Mouse (Mus musculus): Measurements from ENCODE around the gene Wfdc1. TPM values are rescaled to one million over a fixed set of nuclear protein-coding genes. Genes with fewer than 3 reads are reported as not detected.

Wfdc1 gene
- polyA plus RNA-seq, 1 experiment from 2014 or later: 4.2 TPM

GRCm38 (mm10) chr8:119694696-119695095, 28.5 kb downstream of the Wfdc1 start:
- H3K4me2 ChIP-seq (ENCODE audit: low read length): no peak overlapping the region
- no peak overlapping the region for H3K4me3 ChIP-seq (replicated peaks; ENCODE audit: low read length)
- H3K36me3 ChIP-seq (ENCODE audit: control insufficient read depth, insufficient read depth): no peaks in the 10 kb centered on the region
- WGBS: 87% methylated on average over 7 of the region's 7 CpGs
- no peaks in the 10 kb centered on the region for H3K4me1 ChIP-seq (replicated peaks; ENCODE audit: control insufficient read depth, insufficient read depth, low read length)
- H3K27me3 ChIP-seq (replicated peaks; ENCODE audit: control insufficient read depth, insufficient read depth, low read length): peaks cover 11% of the 10 kb centered on the region
- H3K9ac ChIP-seq (replicated peaks; ENCODE audit: low read depth, low read length): no peak overlapping the region
- H3K9me3 ChIP-seq (ENCODE audit: control insufficient read depth, low read length): no peaks in the 10 kb centered on the region
- no peak overlapping the region for H3K27ac ChIP-seq (ENCODE audit: low read length)
- ATAC-seq: no peak

GRCm38 (mm10) chr8:119697163-119697562, 31.0 kb downstream of the Wfdc1 start:
- ATAC-seq: no peak
- no peak overlapping the region for H3K4me3 ChIP-seq (replicated peaks; ENCODE audit: low read length)
- H3K4me2 ChIP-seq (ENCODE audit: low read length): no peak overlapping the region
- H3K27me3 ChIP-seq (replicated peaks; ENCODE audit: control insufficient read depth, insufficient read depth, low read length): peaks cover 33% of the 10 kb centered on the region
- H3K9me3 ChIP-seq (ENCODE audit: control insufficient read depth, low read length): no peaks in the 10 kb centered on the region
- no peaks in the 10 kb centered on the region for H3K36me3 ChIP-seq (ENCODE audit: control insufficient read depth, insufficient read depth)
- no peak overlapping the region for H3K27ac ChIP-seq (ENCODE audit: low read length)
- WGBS: 89% methylated on average over 2 of the region's 2 CpGs
- no peak overlapping the region for H3K9ac ChIP-seq (replicated peaks; ENCODE audit: low read depth, low read length)
- no peaks in the 10 kb centered on the region for H3K4me1 ChIP-seq (replicated peaks; ENCODE audit: control insufficient read depth, insufficient read depth, low read length)

GRCm38 (mm10) chr8:119698960-119699359, 32.8 kb downstream of the Wfdc1 start:
- H3K9ac ChIP-seq (replicated peaks; ENCODE audit: low read depth, low read length): no peak overlapping the region
- H3K4me1 ChIP-seq (replicated peaks; ENCODE audit: control insufficient read depth, insufficient read depth, low read length): no peaks in the 10 kb centered on the region
- H3K27me3 ChIP-seq (replicated peaks; ENCODE audit: control insufficient read depth, insufficient read depth, low read length): peaks cover 33% of the 10 kb centered on the region
- no peak overlapping the region for H3K4me2 ChIP-seq (ENCODE audit: low read length)
- no peaks in the 10 kb centered on the region for H3K9me3 ChIP-seq (ENCODE audit: control insufficient read depth, low read length)
- no peak overlapping the region for H3K27ac ChIP-seq (ENCODE audit: low read length)
- H3K36me3 ChIP-seq (ENCODE audit: control insufficient read depth, insufficient read depth): no peaks in the 10 kb centered on the region
- no peak for ATAC-seq
- 2% methylated on average over 12 of the region's 12 CpGs for WGBS
- H3K4me3 ChIP-seq (replicated peaks; ENCODE audit: low read length): no peak overlapping the region

- Histone ChIP-seq H3K4me2 (ENCODE audit: low read length) (no peak within 1 kb of the TSS), H3K36me3 (ENCODE audit: control insufficient read depth, insufficient read depth) (no peaks in the 10 kb centered on the region), H3K9me3 (ENCODE audit: control insufficient read depth, low read length) (no peaks in the 10 kb centered on the region), H3K27ac (ENCODE audit: low read length) (no peak within 1 kb of the TSS), H3K27me3 (replicated peaks; ENCODE audit: control insufficient read depth, insufficient read depth, low read length) (peaks cover 33% of the 10 kb centered on the region), H3K4me1 (replicated peaks; ENCODE audit: control insufficient read depth, insufficient read depth, low read length) (no peaks in the 10 kb centered on the region), H3K4me3 (replicated peaks; ENCODE audit: low read length) (no peak within 1 kb of the TSS), H3K9ac (replicated peaks; ENCODE audit: low read depth, low read length) (no peak within 1 kb of the TSS)
- no peak for ATAC-seq
- WGBS: 3% methylated on average over 26 of the region's 26 CpGs
Measured at GRCm38 (mm10) chr8:119699549-119700134, 33.5 kb downstream of the Wfdc1 start, which contains the start of gene Atp2c2. Gene Atp2c2 (plus strand): TSS chr8:119700009.

GRCm38 (mm10) chr8:119702965-119703364, 36.8 kb downstream of the Wfdc1 start:
- H3K36me3 ChIP-seq (ENCODE audit: control insufficient read depth, insufficient read depth): no peaks in the 10 kb centered on the region
- H3K9me3 ChIP-seq (ENCODE audit: control insufficient read depth, low read length): no peaks in the 10 kb centered on the region
- 53% methylated on average over 7 of the region's 7 CpGs for WGBS
- H3K9ac ChIP-seq (replicated peaks; ENCODE audit: low read depth, low read length): no peak overlapping the region
- no peak overlapping the region for H3K4me2 ChIP-seq (ENCODE audit: low read length)
- ATAC-seq: no peak
- no peak overlapping the region for H3K27ac ChIP-seq (ENCODE audit: low read length)
- H3K4me1 ChIP-seq (replicated peaks; ENCODE audit: control insufficient read depth, insufficient read depth, low read length): no peaks in the 10 kb centered on the region
- H3K4me3 ChIP-seq (replicated peaks; ENCODE audit: low read length): no peak overlapping the region
- peaks cover 33% of the 10 kb centered on the region for H3K27me3 ChIP-seq (replicated peaks; ENCODE audit: control insufficient read depth, insufficient read depth, low read length)

GRCm38 (mm10) chr8:119707146-119707545, 41.0 kb downstream of the Wfdc1 start:
- H3K36me3 ChIP-seq (ENCODE audit: control insufficient read depth, insufficient read depth): no peaks in the 10 kb centered on the region
- 90% methylated on average over 9 of the region's 9 CpGs for WGBS
- no peaks in the 10 kb centered on the region for H3K4me1 ChIP-seq (replicated peaks; ENCODE audit: control insufficient read depth, insufficient read depth, low read length)
- no peak overlapping the region for H3K4me2 ChIP-seq (ENCODE audit: low read length)
- no peaks in the 10 kb centered on the region; the same call in 1 of the 2 replicates for H3K27me3 ChIP-seq (replicated peaks; ENCODE audit: control insufficient read depth, insufficient read depth, low read length)
- no peak overlapping the region for H3K27ac ChIP-seq (ENCODE audit: low read length)
- no peak for ATAC-seq
- H3K4me3 ChIP-seq (replicated peaks; ENCODE audit: low read length): no peak overlapping the region
- H3K9ac ChIP-seq (replicated peaks; ENCODE audit: low read depth, low read length): no peak overlapping the region
- H3K9me3 ChIP-seq (ENCODE audit: control insufficient read depth, low read length): no peaks in the 10 kb centered on the region

- 91% methylated on average over 8 of the region's 8 CpGs for WGBS
- H3K4me2 ChIP-seq (ENCODE audit: low read length): no peak overlapping the region
- H3K9me3 ChIP-seq (ENCODE audit: control insufficient read depth, low read length): no peaks in the 10 kb centered on the region
- no peaks in the 10 kb centered on the region for H3K27me3 ChIP-seq (replicated peaks; ENCODE audit: control insufficient read depth, insufficient read depth, low read length)
- H3K4me1 ChIP-seq (replicated peaks; ENCODE audit: control insufficient read depth, insufficient read depth, low read length): no peaks in the 10 kb centered on the region
- no peaks in the 10 kb centered on the region for H3K36me3 ChIP-seq (ENCODE audit: control insufficient read depth, insufficient read depth)
- no peak overlapping the region for H3K27ac ChIP-seq (ENCODE audit: low read length)
- no peak overlapping the region for H3K4me3 ChIP-seq (replicated peaks; ENCODE audit: low read length)
- ATAC-seq: no peak
- H3K9ac ChIP-seq (replicated peaks; ENCODE audit: low read depth, low read length): no peak overlapping the region
Measured at GRCm38 (mm10) chr8:119708471-119708870, 42.3 kb downstream of the Wfdc1 start.

GRCm38 (mm10) chr8:119708878-119709702, 42.9 kb downstream of the Wfdc1 start:
- ATAC-seq: no peak
- H3K4me3 ChIP-seq (replicated peaks; ENCODE audit: low read length): no peak overlapping the region
- H3K27me3 ChIP-seq (replicated peaks; ENCODE audit: control insufficient read depth, insufficient read depth, low read length): no peaks in the 10 kb centered on the region
- no peak overlapping the region for H3K9ac ChIP-seq (replicated peaks; ENCODE audit: low read depth, low read length)
- no peak overlapping the region for H3K4me2 ChIP-seq (ENCODE audit: low read length)
- no peaks in the 10 kb centered on the region for H3K4me1 ChIP-seq (replicated peaks; ENCODE audit: control insufficient read depth, insufficient read depth, low read length)
- H3K9me3 ChIP-seq (ENCODE audit: control insufficient read depth, low read length): no peaks in the 10 kb centered on the region
- no peaks in the 10 kb centered on the region for H3K36me3 ChIP-seq (ENCODE audit: control insufficient read depth, insufficient read depth)
- 63% methylated on average over 14 of the region's 14 CpGs for WGBS
- H3K27ac ChIP-seq (ENCODE audit: low read length): no peak overlapping the region

- H3K27ac ChIP-seq (ENCODE audit: low read length): no peak overlapping the region
- ATAC-seq: no peak
- H3K4me3 ChIP-seq (replicated peaks; ENCODE audit: low read length): no peak overlapping the region
- H3K27me3 ChIP-seq (replicated peaks; ENCODE audit: control insufficient read depth, insufficient read depth, low read length): no peaks in the 10 kb centered on the region
- no peak overlapping the region for H3K9ac ChIP-seq (replicated peaks; ENCODE audit: low read depth, low read length)
- H3K9me3 ChIP-seq (ENCODE audit: control insufficient read depth, low read length): no peaks in the 10 kb centered on the region
- WGBS: 83% methylated on average over 11 of the region's 11 CpGs
- no peaks in the 10 kb centered on the region for H3K36me3 ChIP-seq (ENCODE audit: control insufficient read depth, insufficient read depth)
- no peak overlapping the region for H3K4me2 ChIP-seq (ENCODE audit: low read length)
- no peaks in the 10 kb centered on the region for H3K4me1 ChIP-seq (replicated peaks; ENCODE audit: control insufficient read depth, insufficient read depth, low read length)
Measured at GRCm38 (mm10) chr8:119709703-119710093, 43.5 kb downstream of the Wfdc1 start.
